Mouse (Mus musculus): ENCODE results near the gene Zdhhc18. TPM values are rescaled to one million over a fixed set of nuclear protein-coding genes. Genes with fewer than 3 reads are reported as not detected.

Zdhhc18 gene
- polyA plus RNA-seq, 1 experiment from 2014 or later: 1.9 TPM

DNA sequence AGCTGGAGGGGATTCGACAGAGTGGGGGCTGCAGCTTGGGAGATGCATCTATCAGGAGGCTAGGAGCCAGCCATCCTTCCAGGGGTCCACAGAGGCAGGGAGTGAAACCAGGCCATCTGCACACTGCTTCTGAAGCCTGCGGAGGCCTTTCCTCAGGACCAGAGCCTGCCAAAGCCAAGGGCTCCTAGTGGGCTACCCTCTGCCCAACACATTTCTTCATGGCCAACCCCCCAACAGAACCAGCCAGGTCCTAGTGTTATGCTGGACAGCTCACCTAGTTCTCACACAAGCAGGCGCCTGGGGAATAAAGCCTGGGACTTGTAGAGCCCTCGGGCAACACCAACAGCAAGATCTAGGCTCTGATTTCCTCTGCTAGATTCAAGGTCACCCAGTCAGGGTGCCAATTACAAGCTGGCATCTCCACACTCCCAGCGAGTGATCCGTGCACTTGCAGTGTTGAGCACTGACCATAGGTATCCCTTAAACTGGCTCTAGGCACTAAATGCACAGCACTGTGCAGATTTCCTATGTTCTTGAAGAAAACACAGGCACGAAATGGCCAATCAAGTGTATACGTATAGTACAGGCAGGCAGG lies 19.5 kb downstream of the Zdhhc18 start:
- H3K27me3 ChIP-seq (replicated peaks; ENCODE audit: control insufficient read depth, insufficient read depth, low read length): no peaks in the 10 kb centered on the region
- ATAC-seq (replicated peaks; ENCODE audit: low FRiP score, low TSS enrichment, low read depth) (no peak), DNase-seq (ENCODE audit: low spot score) (no peak)
- no peak overlapping the region for H3K4me3 ChIP-seq (ENCODE audit: low read depth, low read length)
- no peaks in the 10 kb centered on the region for H3K9me3 ChIP-seq (ENCODE audit: control insufficient read depth, low read length)
- peaks cover 9% of the 10 kb centered on the region for H3K4me1 ChIP-seq (replicated peaks; ENCODE audit: control insufficient read depth, insufficient read depth, low read length)
- no peak overlapping the region for H3K27ac ChIP-seq (ENCODE audit: low read depth)
- peaks cover 15% of the 10 kb centered on the region for H3K36me3 ChIP-seq (ENCODE audit: control insufficient read depth, insufficient read depth, low read length)
- no peak overlapping the region for H3K4me2 ChIP-seq (ENCODE audit: low read length)
- 91% methylated on average over 8 of the region's 8 CpGs for WGBS
- no peak overlapping the region for H3K9ac ChIP-seq (ENCODE audit: low read length)

DNA sequence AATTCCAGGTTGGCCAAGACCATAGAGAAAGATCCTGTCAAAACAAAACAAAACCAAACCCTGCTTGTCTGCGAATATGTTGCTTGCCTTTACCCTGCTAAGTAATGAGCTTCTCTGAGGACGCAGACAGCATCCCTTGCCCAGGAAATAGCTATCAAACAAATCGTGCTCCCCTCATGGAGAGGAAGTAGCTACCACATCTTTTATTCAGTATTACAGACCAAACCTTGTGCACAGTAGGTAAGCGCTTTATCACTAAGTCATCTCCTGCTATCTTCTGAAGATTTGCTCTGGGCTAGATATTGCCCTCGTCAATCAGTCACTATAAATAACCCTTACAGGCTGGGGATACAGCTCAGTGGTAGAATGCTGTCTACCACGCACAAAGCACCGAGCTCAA lies 20.8 kb downstream of the Zdhhc18 start:
- Histone ChIP-seq H3K27ac (ENCODE audit: low read depth) (no peak overlapping the region), H3K4me3 (ENCODE audit: low read depth, low read length) (no peak overlapping the region), H3K4me2 (ENCODE audit: low read length) (no peak overlapping the region), H3K4me1 (replicated peaks; ENCODE audit: control insufficient read depth, insufficient read depth, low read length) (peaks cover 9% of the 10 kb centered on the region), H3K9me3 (ENCODE audit: control insufficient read depth, low read length) (no peaks in the 10 kb centered on the region), H3K9ac (ENCODE audit: low read length) (no peak overlapping the region), H3K27me3 (replicated peaks; ENCODE audit: control insufficient read depth, insufficient read depth, low read length) (no peaks in the 10 kb centered on the region), H3K36me3 (ENCODE audit: control insufficient read depth, insufficient read depth, low read length) (peaks cover 26% of the 10 kb centered on the region)
- DNase-seq (ENCODE audit: low spot score) (no peak), ATAC-seq (replicated peaks; ENCODE audit: low FRiP score, low TSS enrichment, low read depth) (no peak)
- WGBS: 78% methylated on average over 7 of the region's 7 CpGs

DNA sequence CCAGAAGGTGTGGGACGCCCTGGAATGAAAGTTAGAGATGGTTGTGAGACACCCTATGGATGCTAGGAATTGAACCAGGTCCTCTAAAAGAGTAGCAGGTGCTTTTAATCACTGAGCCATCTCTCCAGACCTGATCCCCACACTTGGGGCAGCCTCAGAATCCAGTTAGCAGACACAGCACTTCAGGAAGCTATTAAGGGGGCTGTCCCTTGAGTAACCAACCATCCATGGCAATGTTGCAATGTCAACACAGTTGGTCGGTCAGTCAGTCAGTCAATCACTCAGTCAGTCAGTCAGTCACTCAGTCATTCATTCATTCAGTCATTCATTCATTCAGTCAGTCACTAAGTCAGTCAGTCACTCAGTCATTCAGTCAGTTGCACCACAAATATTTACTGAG lies 21.4 kb downstream of the Zdhhc18 start:
- no peaks in the 10 kb centered on the region for H3K27me3 ChIP-seq (replicated peaks; ENCODE audit: control insufficient read depth, insufficient read depth, low read length)
- 86% methylated on average over 2 of the region's 2 CpGs for WGBS
- no peak for DNase-seq (ENCODE audit: low spot score)
- H3K4me3 ChIP-seq (ENCODE audit: low read depth, low read length): no peak overlapping the region
- H3K4me1 ChIP-seq (replicated peaks; ENCODE audit: control insufficient read depth, insufficient read depth, low read length): peaks cover 9% of the 10 kb centered on the region
- no peak overlapping the region for H3K9ac ChIP-seq (ENCODE audit: low read length)
- H3K4me2 ChIP-seq (ENCODE audit: low read length): no peak overlapping the region
- peaks cover 30% of the 10 kb centered on the region for H3K36me3 ChIP-seq (ENCODE audit: control insufficient read depth, insufficient read depth, low read length)
- no peak overlapping the region for H3K27ac ChIP-seq (ENCODE audit: low read depth)
- no peak for ATAC-seq (replicated peaks; ENCODE audit: low FRiP score, low TSS enrichment, low read depth)
- no peaks in the 10 kb centered on the region for H3K9me3 ChIP-seq (ENCODE audit: control insufficient read depth, low read length)

DNA sequence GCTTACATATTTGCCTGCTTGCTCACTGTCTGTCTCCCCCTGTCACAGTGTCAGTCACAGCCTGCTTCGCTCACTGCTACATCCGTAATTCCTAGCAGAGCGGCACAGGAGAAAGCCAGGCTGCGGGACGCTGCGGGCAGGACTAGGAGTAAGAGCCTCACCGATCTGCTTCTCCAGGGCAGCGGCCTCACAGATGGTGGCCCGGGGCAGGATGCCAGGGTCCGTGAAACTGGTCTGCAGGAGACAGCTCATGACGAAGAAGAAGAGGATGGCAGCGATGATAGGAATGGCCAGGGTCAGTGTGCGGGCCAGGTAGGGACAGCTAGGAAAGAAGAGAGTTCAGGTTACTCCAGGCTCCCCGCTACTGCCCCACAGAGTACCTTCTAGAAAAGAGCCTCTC lies 22.9 kb downstream of the Zdhhc18 start:
- H3K9ac ChIP-seq (ENCODE audit: low read length): no peak overlapping the region
- H3K27ac ChIP-seq (ENCODE audit: low read depth): no peak overlapping the region
- H3K4me1 ChIP-seq (replicated peaks; ENCODE audit: control insufficient read depth, insufficient read depth, low read length): peaks cover 4% of the 10 kb centered on the region
- H3K36me3 ChIP-seq (ENCODE audit: control insufficient read depth, insufficient read depth, low read length): peaks cover 30% of the 10 kb centered on the region
- 90% methylated on average over 14 of the region's 14 CpGs for WGBS
- no peak overlapping the region for H3K4me3 ChIP-seq (ENCODE audit: low read depth, low read length)
- H3K9me3 ChIP-seq (ENCODE audit: control insufficient read depth, low read length): no peaks in the 10 kb centered on the region
- no peak for ATAC-seq (replicated peaks; ENCODE audit: low FRiP score, low TSS enrichment, low read depth)
- no peaks in the 10 kb centered on the region for H3K27me3 ChIP-seq (replicated peaks; ENCODE audit: control insufficient read depth, insufficient read depth, low read length)
- H3K4me2 ChIP-seq (ENCODE audit: low read length): no peak overlapping the region
- DNase-seq (ENCODE audit: low spot score): no peak

DNA sequence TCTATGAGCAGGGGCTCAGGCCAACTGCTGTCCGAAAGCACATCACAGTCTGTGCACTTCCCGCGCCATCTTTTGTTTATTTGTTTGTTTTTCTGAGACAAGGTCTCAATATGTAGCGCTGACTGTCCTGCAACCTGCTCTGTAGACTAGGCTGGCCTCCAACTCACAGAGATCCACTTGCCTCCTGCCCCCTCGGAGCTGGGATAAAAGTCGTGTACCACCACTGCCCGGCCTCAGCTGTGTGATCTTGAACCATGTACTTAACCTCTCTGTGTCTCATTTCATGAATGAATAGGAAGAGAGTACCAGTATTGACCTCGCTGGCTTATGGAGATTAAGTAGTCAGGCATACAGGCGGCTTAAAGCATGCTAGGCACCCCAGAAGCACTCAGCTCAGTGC lies 23.3 kb downstream of the Zdhhc18 start:
- H3K4me2 ChIP-seq (ENCODE audit: low read length): no peak overlapping the region
- H3K36me3 ChIP-seq (ENCODE audit: control insufficient read depth, insufficient read depth, low read length): peaks cover 30% of the 10 kb centered on the region
- H3K4me3 ChIP-seq (ENCODE audit: low read depth, low read length): no peak overlapping the region
- WGBS: 88% methylated on average over 9 of the region's 9 CpGs
- no peak for ATAC-seq (replicated peaks; ENCODE audit: low FRiP score, low TSS enrichment, low read depth)
- no peak overlapping the region for H3K9ac ChIP-seq (ENCODE audit: low read length)
- no peak overlapping the region for H3K27ac ChIP-seq (ENCODE audit: low read depth)
- H3K4me1 ChIP-seq (replicated peaks; ENCODE audit: control insufficient read depth, insufficient read depth, low read length): no peaks in the 10 kb centered on the region
- H3K9me3 ChIP-seq (ENCODE audit: control insufficient read depth, low read length): no peaks in the 10 kb centered on the region
- no peaks in the 10 kb centered on the region for H3K27me3 ChIP-seq (replicated peaks; ENCODE audit: control insufficient read depth, insufficient read depth, low read length)
- no peak for DNase-seq (ENCODE audit: low spot score)

DNA sequence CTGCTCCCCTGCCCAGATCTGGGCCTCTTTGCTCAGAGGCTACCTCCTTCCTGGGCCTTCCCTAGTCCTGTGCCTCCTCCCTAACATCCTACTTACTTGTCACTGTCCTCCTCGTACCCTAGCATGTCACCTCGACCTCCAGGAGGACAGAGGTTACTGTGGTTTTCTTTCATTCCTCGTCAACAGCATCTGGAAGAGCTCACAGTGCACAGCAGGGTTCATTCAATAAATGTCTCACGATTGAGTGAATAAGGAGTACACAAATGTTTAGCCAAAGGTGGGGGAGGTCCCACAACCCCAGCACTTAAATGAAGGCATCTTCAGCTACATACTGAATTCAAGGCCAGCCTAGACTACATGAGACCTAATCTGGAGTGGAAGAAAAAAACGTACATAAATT lies 23.7 kb downstream of the Zdhhc18 start:
- 65% methylated on average over 5 of the region's 5 CpGs for WGBS
- no peaks in the 10 kb centered on the region for H3K27me3 ChIP-seq (replicated peaks; ENCODE audit: control insufficient read depth, insufficient read depth, low read length)
- peaks cover 30% of the 10 kb centered on the region for H3K36me3 ChIP-seq (ENCODE audit: control insufficient read depth, insufficient read depth, low read length)
- no peak for DNase-seq (ENCODE audit: low spot score)
- no peak overlapping the region for H3K9ac ChIP-seq (ENCODE audit: low read length)
- no peak overlapping the region for H3K4me2 ChIP-seq (ENCODE audit: low read length)
- ATAC-seq (replicated peaks; ENCODE audit: low FRiP score, low TSS enrichment, low read depth): no peak
- no peaks in the 10 kb centered on the region for H3K4me1 ChIP-seq (replicated peaks; ENCODE audit: control insufficient read depth, insufficient read depth, low read length)
- no peak overlapping the region for H3K27ac ChIP-seq (ENCODE audit: low read depth)
- H3K9me3 ChIP-seq (ENCODE audit: control insufficient read depth, low read length): no peaks in the 10 kb centered on the region
- H3K4me3 ChIP-seq (ENCODE audit: low read depth, low read length): no peak overlapping the region

DNA sequence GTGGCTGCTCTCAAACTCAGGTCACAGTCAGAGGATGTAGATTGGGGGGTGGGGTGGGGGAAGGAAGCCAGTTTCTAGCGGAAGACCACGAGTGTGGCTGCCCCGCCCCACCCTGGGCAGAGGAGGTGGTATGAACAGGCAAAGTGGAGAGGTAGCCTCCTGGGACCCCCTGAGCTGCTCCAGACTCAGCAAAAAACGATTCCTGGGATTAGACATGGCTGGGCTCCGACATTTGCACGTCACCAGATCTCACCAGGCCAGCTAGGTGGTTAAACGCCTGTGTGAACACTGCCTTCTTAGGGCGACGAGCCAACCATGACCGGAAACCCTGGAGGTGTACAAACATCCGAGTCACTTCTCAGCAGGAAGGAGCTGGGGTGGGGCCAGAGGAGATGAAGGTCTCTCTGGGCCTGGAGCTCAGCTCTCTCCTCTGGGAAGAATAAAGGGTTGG lies 24.3 kb downstream of the Zdhhc18 start:
- DNase-seq (ENCODE audit: low spot score) (no peak), ATAC-seq (replicated peaks; ENCODE audit: low FRiP score, low TSS enrichment, low read depth) (no peak)
- Histone ChIP-seq H3K36me3 (ENCODE audit: control insufficient read depth, insufficient read depth, low read length) (peaks cover 34% of the 10 kb centered on the region), H3K27ac (ENCODE audit: low read depth) (no peak overlapping the region), H3K4me2 (ENCODE audit: low read length) (no peak overlapping the region), H3K9me3 (ENCODE audit: control insufficient read depth, low read length) (no peaks in the 10 kb centered on the region), H3K4me1 (replicated peaks; ENCODE audit: control insufficient read depth, insufficient read depth, low read length) (no peaks in the 10 kb centered on the region), H3K4me3 (ENCODE audit: low read depth, low read length) (no peak overlapping the region), H3K27me3 (replicated peaks; ENCODE audit: control insufficient read depth, insufficient read depth, low read length) (no peaks in the 10 kb centered on the region), H3K9ac (ENCODE audit: low read length) (no peak overlapping the region)
- 72% methylated on average over 11 of the region's 11 CpGs for WGBS

DNA sequence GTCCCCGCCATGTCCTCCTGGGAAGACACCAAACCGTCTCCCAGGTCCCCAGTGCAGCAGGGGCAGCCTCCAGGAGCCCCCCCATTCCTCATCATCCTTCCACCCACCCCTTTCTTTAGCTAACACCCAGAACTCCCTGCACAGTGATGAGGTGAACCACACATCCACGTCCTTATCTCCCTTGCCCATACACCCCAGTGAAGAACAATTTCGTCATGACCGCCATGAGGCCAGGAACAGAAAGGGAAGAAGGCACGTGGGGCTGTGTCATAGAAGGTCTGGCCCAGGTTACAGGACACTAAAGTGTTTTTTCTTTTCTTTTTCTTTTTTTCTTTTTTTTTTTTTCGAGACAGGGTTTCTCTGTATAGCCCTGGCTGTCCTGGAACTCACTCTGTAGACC lies 25.1 kb downstream of the Zdhhc18 start:
- Histone ChIP-seq H3K4me1 (replicated peaks; ENCODE audit: control insufficient read depth, insufficient read depth, low read length) (no peaks in the 10 kb centered on the region), H3K9ac (ENCODE audit: low read length) (no peak overlapping the region), H3K4me3 (ENCODE audit: low read depth, low read length) (no peak overlapping the region), H3K9me3 (ENCODE audit: control insufficient read depth, low read length) (no peaks in the 10 kb centered on the region), H3K36me3 (ENCODE audit: control insufficient read depth, insufficient read depth, low read length) (peaks cover 37% of the 10 kb centered on the region), H3K27ac (ENCODE audit: low read depth) (no peak overlapping the region), H3K4me2 (ENCODE audit: low read length) (no peak overlapping the region), H3K27me3 (replicated peaks; ENCODE audit: control insufficient read depth, insufficient read depth, low read length) (no peaks in the 10 kb centered on the region)
- ATAC-seq (replicated peaks; ENCODE audit: low FRiP score, low TSS enrichment, low read depth) (no peak), DNase-seq (ENCODE audit: low spot score) (no peak)
- WGBS: 83% methylated on average over 7 of the region's 7 CpGs

DNA sequence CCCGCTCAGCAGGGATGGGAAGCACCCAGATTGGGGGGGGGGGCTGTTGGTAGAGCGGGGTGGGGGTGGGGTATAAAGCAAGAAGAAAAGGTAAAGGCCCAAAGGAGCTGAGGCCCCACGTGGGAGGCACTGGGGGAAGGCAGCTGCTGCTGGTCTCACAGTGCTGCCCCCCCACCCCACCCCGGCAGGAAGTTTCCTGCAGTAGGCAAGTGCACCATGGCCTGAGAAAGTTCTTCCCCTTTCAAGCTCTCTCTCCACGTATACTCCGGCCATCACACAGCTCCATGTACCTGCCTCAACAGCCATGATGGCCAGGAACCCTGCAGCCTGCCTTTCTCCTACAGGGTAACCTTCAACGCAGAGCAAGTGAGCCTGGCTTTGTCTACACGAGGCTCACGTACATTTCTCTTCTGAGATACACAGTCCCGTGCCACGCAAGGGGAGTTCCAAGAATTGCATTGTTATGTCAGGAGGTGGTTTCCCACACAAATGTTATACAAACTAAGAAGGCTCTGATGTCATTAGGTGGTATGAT lies 27.7 kb downstream of the Zdhhc18 start:
- H3K27ac ChIP-seq (ENCODE audit: low read depth): no peak overlapping the region
- ATAC-seq (replicated peaks; ENCODE audit: low FRiP score, low TSS enrichment, low read depth): no peak
- no peak overlapping the region for H3K4me3 ChIP-seq (ENCODE audit: low read depth, low read length)
- H3K9me3 ChIP-seq (ENCODE audit: control insufficient read depth, low read length): no peaks in the 10 kb centered on the region
- H3K27me3 ChIP-seq (replicated peaks; ENCODE audit: control insufficient read depth, insufficient read depth, low read length): no peaks in the 10 kb centered on the region
- no peak for DNase-seq (ENCODE audit: low spot score)
- H3K4me2 ChIP-seq (ENCODE audit: low read length): no peak overlapping the region
- peaks cover 37% of the 10 kb centered on the region for H3K36me3 ChIP-seq (ENCODE audit: control insufficient read depth, insufficient read depth, low read length)
- 83% methylated on average over 11 of the region's 11 CpGs for WGBS
- no peak overlapping the region for H3K9ac ChIP-seq (ENCODE audit: low read length)
- no peaks in the 10 kb centered on the region for H3K4me1 ChIP-seq (replicated peaks; ENCODE audit: control insufficient read depth, insufficient read depth, low read length)
